Mouse (Mus musculus) spleen, adult 2 months (tissue): ENCODE results near the gene Ect2l.

Experiments used
- CTCF ChIP-seq: fragments of 200-500 bp; IDR thresholded peaks from 2 replicates; pipeline ENCODE4 v1.5.1; 2011; ENCODE audit warnings: mild to moderate bottlenecking, inconsistent platforms; ENCODE audit not compliant: insufficient read depth, insufficient read length, insufficient replicate concordance; ENCODE audit errors: extremely low read depth
- POLR2A ChIP-seq: fragments of 200-500 bp; IDR thresholded peaks from 2 replicates; pipeline ENCODE4 v1.6.1; 2011; ENCODE audit warnings: low read depth, low read length, inconsistent platforms

DNA sequence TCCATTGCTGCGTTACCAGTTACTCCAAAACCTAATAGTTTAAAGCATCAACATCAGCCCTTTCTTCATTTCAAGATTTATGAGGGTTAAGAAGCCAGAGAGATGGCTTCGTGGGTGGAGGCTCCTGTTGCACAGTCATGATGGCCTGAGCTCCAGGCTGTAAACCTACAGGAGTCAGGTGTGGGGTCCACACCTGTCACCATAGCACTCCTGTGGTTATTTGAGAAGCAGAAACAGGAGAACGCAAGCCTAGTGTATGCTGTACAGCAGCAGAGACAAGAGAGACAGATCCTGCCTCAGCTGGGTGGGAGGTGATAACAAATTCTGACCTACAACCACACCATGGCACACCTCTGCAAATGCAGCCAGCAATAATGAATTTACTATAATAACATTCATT, 8.3 kb downstream of the Ect2l start:
- no peak for TF ChIP-seq CTCF
- TF ChIP-seq POLR2A: no peak
